Mouse (Mus musculus): ENCODE data around the gene Uqcrfs1. TPM values are rescaled to one million over a fixed set of nuclear protein-coding genes. Genes with fewer than 3 reads are reported as not detected.

Gene Uqcrfs1
- polyA plus RNA-seq (2017; shearing (Covaris generic)) = 150 TPM

GRCm38 (mm10) chr13:30544856-30545604 is at the start of gene Uqcrfs1:
Uqcrfs1 (minus strand) TSS chr13:30545362.

Other genes starting within 250 kb of the Uqcrfs1 start
- gene Agtr1a, start 208.9 kb downstream of the Uqcrfs1 start, polyA plus RNA-seq (2017; shearing (Covaris generic)) = not detected
- 2.7 TPM for gene Dusp22, start 114.6 kb upstream of the Uqcrfs1 start, polyA plus RNA-seq (2017; shearing (Covaris generic))
- 11.1 TPM for gene Irf4, start 203.9 kb upstream of the Uqcrfs1 start, polyA plus RNA-seq (2017; shearing (Covaris generic))

Measured in effector memory CD4-positive, alpha-beta T cell, adult 7 months (primary cell).